Mouse (Mus musculus) heart, embryonic 10.5 days (tissue): ENCODE results near the gene Frmd4a. TPM values are rescaled to one million over a fixed set of nuclear protein-coding genes. Genes with fewer than 3 reads are reported as not detected.

Source experiments
- DNase-seq: peaks from one replicate; pipeline ENCODE4 v3.0.0-alpha.2; 2017; ENCODE audit warnings: low spot score
- H3K27ac ChIP-seq: fragments of 300-500 bp; sonication (generic); 2 replicates; pipeline ENCODE4 v1.5.1; 2016; ENCODE audit warnings: mild to moderate bottlenecking
- H3K27me3 ChIP-seq: fragments of 300-500 bp; sonication (generic); 2 replicates; pipeline ENCODE4 v1.6.1; 2016; ENCODE audit warnings: mild to moderate bottlenecking; ENCODE audit not compliant: poor library complexity, insufficient read depth, severe bottlenecking
- H3K36me3 ChIP-seq: fragments of 300-500 bp; sonication (generic); 2 replicates; pipeline ENCODE4 v1.6.1; 2016; ENCODE audit warnings: mild to moderate bottlenecking, moderate library complexity
- H3K4me1 ChIP-seq: fragments of 300-500 bp; sonication (generic); 2 replicates; pipeline ENCODE4 v1.6.1; 2016; ENCODE audit warnings: mild to moderate bottlenecking
- H3K4me3 ChIP-seq: fragments of 300-500 bp; sonication (generic); 2 replicates; pipeline ENCODE4 v1.5.1; 2016; ENCODE audit warnings: mild to moderate bottlenecking, moderate library complexity
- H3K9me3 ChIP-seq: fragments of 300-500 bp; sonication (generic); 2 replicates; pipeline ENCODE4 v1.6.1; 2016; ENCODE audit warnings: mild to moderate bottlenecking, moderate library complexity
- WGBS: fragments of 180-500 bp; shearing (Covaris S2); methylation state at CpG from one replicate; pipeline ENCODE4 v1.1.7; 2016; 5-methylcytosine and 5-hydroxymethylcytosine counted together
- polyA plus RNA-seq: library from polyadenylated mRNA; unstranded; fragments of >200 nt; fragmentation: Nextera tagmentation; extraction: Ambion mirVana; gene quantifications from 2 replicates; pipeline ENCODE4 v1.2.1, GENCODE M21; 2016

Frmd4a gene
- polyA plus RNA-seq, 1 experiment from 2014 or later, result 29.4 TPM

GRCm38 (mm10) chr2:4508959-4509615 is 491.6 kb downstream of the Frmd4a start:
- H3K4me3 ChIP-seq, result no peak overlapping the region
- 75% methylated on average over 10 of the region's 10 CpGs for WGBS
- 0 out of 2 replicates have a peak, but pooled peaks cover 6% of the 10 kb centered on the region for H3K36me3 ChIP-seq
- H3K4me1 ChIP-seq, result no peaks in the 10 kb centered on the region; the same call in 1 of the 2 replicates
- H3K9me3 ChIP-seq, result no peaks in the 10 kb centered on the region
- no peak overlapping the region for H3K27ac ChIP-seq
- no peaks in the 10 kb centered on the region for H3K27me3 ChIP-seq
- DNase-seq, result no peak

- Histone ChIP-seq H3K27me3 (no peaks in the 10 kb centered on the region), H3K4me3 (no peak overlapping the region), H3K27ac (no peak overlapping the region), H3K36me3 (0 out of 2 replicates have a peak, but pooled peaks cover 6% of the 10 kb centered on the region), H3K4me1 (no peaks in the 10 kb centered on the region; the same call in 1 of the 2 replicates), H3K9me3 (no peaks in the 10 kb centered on the region)
- DNase-seq, result no peak
- WGBS, result 80% methylated on average over 5 of the region's 5 CpGs
These were observed 492.2 kb downstream of the Frmd4a start for GRCm38 (mm10) chr2:4509739-4510138.

GRCm38 (mm10) chr2:4510208-4511079 is 492.9 kb downstream of the Frmd4a start:
- no peak overlapping the region for H3K4me3 ChIP-seq
- no peak overlapping the region for H3K27ac ChIP-seq
- H3K9me3 ChIP-seq, result no peaks in the 10 kb centered on the region
- H3K36me3 ChIP-seq, result 0 out of 2 replicates have a peak, but pooled peaks cover 4% of the 10 kb centered on the region
- no peaks in the 10 kb centered on the region for H3K27me3 ChIP-seq
- no peak for DNase-seq
- 75% methylated on average over 11 of the region's 11 CpGs for WGBS
- no peaks in the 10 kb centered on the region; the same call in 1 of the 2 replicates for H3K4me1 ChIP-seq

GRCm38 (mm10) chr2:4511080-4511386 is 493.5 kb downstream of the Frmd4a start:
- Histone ChIP-seq H3K27ac (no peak overlapping the region), H3K4me1 (peaks cover 4% of the 10 kb centered on the region; the same call in 1 of the 2 replicates), H3K4me3 (no peak overlapping the region), H3K27me3 (no peaks in the 10 kb centered on the region), H3K36me3 (0 out of 2 replicates have a peak, but pooled peaks cover 3% of the 10 kb centered on the region), H3K9me3 (no peaks in the 10 kb centered on the region)
- no peak for DNase-seq
- 86% methylated on average over 2 of the region's 2 CpGs for WGBS

GRCm38 (mm10) chr2:4512607-4513006 is 495.1 kb downstream of the Frmd4a start:
- DNase-seq, result no peak
- Histone ChIP-seq H3K4me1 (peaks cover 19% of the 10 kb centered on the region), H3K9me3 (no peaks in the 10 kb centered on the region), H3K36me3 (no peaks in the 10 kb centered on the region), H3K4me3 (no peak overlapping the region), H3K27me3 (no peaks in the 10 kb centered on the region), H3K27ac (no peak overlapping the region)
- 53% methylated on average over 14 of the region's 14 CpGs for WGBS

GRCm38 (mm10) chr2:4515910-4516309 is 498.4 kb downstream of the Frmd4a start:
- H3K36me3 ChIP-seq, result no peaks in the 10 kb centered on the region
- 73% methylated on average over 3 of the region's 3 CpGs for WGBS
- peaks cover 25% of the 10 kb centered on the region for H3K4me1 ChIP-seq
- no peak overlapping the region for H3K27ac ChIP-seq
- no peaks in the 10 kb centered on the region for H3K9me3 ChIP-seq
- no peak for DNase-seq
- no peaks in the 10 kb centered on the region for H3K27me3 ChIP-seq
- H3K4me3 ChIP-seq, result no peak overlapping the region

- no peak for DNase-seq
- H3K27me3 ChIP-seq, result no peaks in the 10 kb centered on the region
- no peaks in the 10 kb centered on the region for H3K9me3 ChIP-seq
- H3K27ac ChIP-seq, result peak overlapping the region; percentile 60
- no peak overlapping the region for H3K4me3 ChIP-seq
- WGBS, result 41% methylated on average over 7 of the region's 7 CpGs
- H3K36me3 ChIP-seq, result peaks cover 5% of the 10 kb centered on the region; the same call in 1 of the 2 replicates
- H3K4me1 ChIP-seq, result peaks cover 25% of the 10 kb centered on the region
These were observed 499.5 kb downstream of the Frmd4a start for GRCm38 (mm10) chr2:4516819-4517552.

- Histone ChIP-seq H3K27me3 (no peaks in the 10 kb centered on the region), H3K27ac (peak overlapping the region; percentile 60), H3K4me1 (peaks cover 25% of the 10 kb centered on the region), H3K4me3 (no peak overlapping the region), H3K36me3 (peaks cover 5% of the 10 kb centered on the region; the same call in 1 of the 2 replicates), H3K9me3 (no peaks in the 10 kb centered on the region)
- 14% methylated on average over 7 of the region's 7 CpGs for WGBS
- DNase-seq, result peak; percentile 92
These were observed 500.1 kb downstream of the Frmd4a start for GRCm38 (mm10) chr2:4517553-4518125.

GRCm38 (mm10) chr2:4518549-4518948 is 501.0 kb downstream of the Frmd4a start:
- no peaks in the 10 kb centered on the region for H3K9me3 ChIP-seq
- peaks cover 25% of the 10 kb centered on the region for H3K4me1 ChIP-seq
- no peak overlapping the region for H3K4me3 ChIP-seq
- H3K36me3 ChIP-seq, result peaks cover 5% of the 10 kb centered on the region; the same call in 1 of the 2 replicates
- H3K27ac ChIP-seq, result no peak overlapping the region
- no peaks in the 10 kb centered on the region for H3K27me3 ChIP-seq
- no peak for DNase-seq

- peaks cover 5% of the 10 kb centered on the region; the same call in 1 of the 2 replicates for H3K36me3 ChIP-seq
- H3K27me3 ChIP-seq, result no peaks in the 10 kb centered on the region
- no peak for DNase-seq
- no peak overlapping the region for H3K27ac ChIP-seq
- no peak overlapping the region for H3K4me3 ChIP-seq
- H3K4me1 ChIP-seq, result peaks cover 3% of the 10 kb centered on the region
- H3K9me3 ChIP-seq, result no peaks in the 10 kb centered on the region
- 64% methylated on average over 1 of the region's 1 CpGs for WGBS
These were observed 505.4 kb downstream of the Frmd4a start for GRCm38 (mm10) chr2:4522769-4523487.

GRCm38 (mm10) chr2:4527094-4527493 is 509.6 kb downstream of the Frmd4a start:
- no peaks in the 10 kb centered on the region for H3K27me3 ChIP-seq
- no peak for DNase-seq
- H3K4me1 ChIP-seq, result peaks cover 13% of the 10 kb centered on the region; the same call in 1 of the 2 replicates
- no peak overlapping the region for H3K4me3 ChIP-seq
- no peaks in the 10 kb centered on the region for H3K9me3 ChIP-seq
- H3K27ac ChIP-seq, result no peak overlapping the region
- 0 out of 2 replicates have a peak, but pooled peaks cover 18% of the 10 kb centered on the region for H3K36me3 ChIP-seq
- WGBS, result 90% methylated on average over 7 of the region's 7 CpGs

GRCm38 (mm10) chr2:4529254-4529729 is 511.8 kb downstream of the Frmd4a start:
- no peaks in the 10 kb centered on the region for H3K9me3 ChIP-seq
- no peak overlapping the region for H3K27ac ChIP-seq
- H3K36me3 ChIP-seq, result peaks cover 31% of the 10 kb centered on the region
- H3K4me1 ChIP-seq, result peaks cover 13% of the 10 kb centered on the region; the same call in 1 of the 2 replicates
- 59% methylated on average over 9 of the region's 9 CpGs for WGBS
- H3K4me3 ChIP-seq, result no peak overlapping the region
- H3K27me3 ChIP-seq, result no peaks in the 10 kb centered on the region
- DNase-seq, result no peak
